Mouse (Mus musculus): ENCODE data around the gene Hacd3.

The Hacd3 gene

GRCm38 (mm10) chr9:64943997-64944396 lies 77.5 kb downstream of the Hacd3 start:
- DNase-seq: no peak

GRCm38 (mm10) chr9:64941650-64942049 lies 79.8 kb downstream of the Hacd3 start:
- DNase-seq: no peak

GRCm38 (mm10) chr9:64940731-64941346 lies 80.7 kb downstream of the Hacd3 start:
- DNase-seq: no peak

- DNase-seq: no peak
These were observed 81.7 kb downstream of the Hacd3 start for GRCm38 (mm10) chr9:64939790-64940189.

- no peak for DNase-seq
These were observed 82.2 kb downstream of the Hacd3 start for GRCm38 (mm10) chr9:64939281-64939680.

GRCm38 (mm10) chr9:64938535-64938934 lies 83.0 kb downstream of the Hacd3 start:
- no peak for DNase-seq

GRCm38 (mm10) chr9:64937491-64937890 lies 84.0 kb downstream of the Hacd3 start:
- no peak for DNase-seq
